Mouse (Mus musculus) heart, embryonic 15.5 days (tissue): Measurements from ENCODE around the gene Fyn. TPM values are rescaled to one million over a fixed set of nuclear protein-coding genes. Genes with fewer than 3 reads are reported as not detected.

Experiments
- ATAC-seq: fragments of 200-750 bp; cut with Nextera tagmentation; replicated peaks from 2 replicates; pipeline ENCODE4 v1.8.0; 2017; ENCODE audit warnings: low read depth, moderate TSS enrichment; ENCODE audit not compliant: insufficient number of reproducible peaks, insufficient read depth, low FRiP score
- H3K27ac ChIP-seq: fragments of 300-500 bp; sonication (generic); 2 replicates; pipeline ENCODE4 v1.5.1; 2015; ENCODE audit warnings: mild to moderate bottlenecking, inconsistent platforms
- H3K27me3 ChIP-seq: fragments of 300-500 bp; sonication (generic); 2 replicates; pipeline ENCODE4 v1.6.1; 2015; ENCODE audit warnings: inconsistent platforms
- H3K36me3 ChIP-seq: fragments of 300-500 bp; sonication (generic); 2 replicates; pipeline ENCODE4 v1.6.1; 2015; ENCODE audit warnings: mild to moderate bottlenecking, inconsistent platforms
- H3K4me1 ChIP-seq: fragments of 300-500 bp; sonication (generic); replicated peaks from 2 replicates; pipeline ENCODE4 v1.6.1; 2015; ENCODE audit warnings: inconsistent platforms
- H3K4me2 ChIP-seq: fragments of 300-500 bp; sonication (generic); 2 replicates; pipeline ENCODE4 v1.6.1; 2015; ENCODE audit warnings: inconsistent platforms, mild to moderate bottlenecking, moderate library complexity
- H3K4me3 ChIP-seq: fragments of 300-500 bp; sonication (generic); 2 replicates; pipeline ENCODE4 v1.5.1; 2015; ENCODE audit warnings: mild to moderate bottlenecking, inconsistent platforms
- H3K9ac ChIP-seq: fragments of 300-500 bp; sonication (generic); 2 replicates; pipeline ENCODE4 v1.6.1; 2015; ENCODE audit warnings: mild to moderate bottlenecking, inconsistent platforms
- H3K9me3 ChIP-seq: fragments of 300-500 bp; sonication (generic); replicated peaks from 2 replicates; pipeline ENCODE4 v1.6.1; 2016; ENCODE audit warnings: inconsistent platforms
- WGBS: fragments of 180-500 bp; shearing (Covaris S2); methylation state at CpG from one replicate; pipeline ENCODE4 v1.1.7; 2015; ENCODE audit warnings: mixed read lengths; 5-methylcytosine and 5-hydroxymethylcytosine counted together
- polyA plus RNA-seq: library from polyadenylated mRNA; unstranded; fragments of >200 nt; fragmentation: Nextera tagmentation; extraction: Ambion mirVana; gene quantifications from 2 replicates; pipeline ENCODE4 v1.2.1, GENCODE M21; 2015

Fyn gene
- polyA plus RNA-seq, 1 experiment from 2014 or later = 12.7 TPM

GRCm38 (mm10) chr10:39446706-39447105, 78.1 kb downstream of the Fyn start:
- Histone ChIP-seq H3K9me3 (no peaks in the 10 kb centered on the region), H3K4me2 (no peak overlapping the region), H3K36me3 (no peaks in the 10 kb centered on the region), H3K9ac (no peak overlapping the region), H3K4me1 (peaks cover 27% of the 10 kb centered on the region), H3K27me3 (no peaks in the 10 kb centered on the region), H3K4me3 (no peak overlapping the region), H3K27ac (no peak overlapping the region)
- ATAC-seq = no peak
- 89% methylated on average over 5 of the region's 5 CpGs for WGBS

GRCm38 (mm10) chr10:39449179-39449578, 80.5 kb downstream of the Fyn start:
- Histone ChIP-seq H3K27me3 (no peaks in the 10 kb centered on the region), H3K9ac (no peak overlapping the region), H3K4me3 (no peak overlapping the region), H3K9me3 (no peaks in the 10 kb centered on the region), H3K27ac (no peak overlapping the region), H3K4me1 (peaks cover 34% of the 10 kb centered on the region), H3K36me3 (no peaks in the 10 kb centered on the region), H3K4me2 (no peak overlapping the region)
- 53% methylated on average over 4 of the region's 4 CpGs for WGBS
- no peak for ATAC-seq

GRCm38 (mm10) chr10:39450356-39450755, 81.7 kb downstream of the Fyn start:
- Histone ChIP-seq H3K27me3 (no peaks in the 10 kb centered on the region), H3K4me3 (no peak overlapping the region), H3K4me1 (peaks cover 35% of the 10 kb centered on the region), H3K27ac (peak overlapping the region; percentile 77), H3K4me2 (0 out of 2 replicates have a peak overlapping the region, but pooled peaks have one; percentile 2), H3K36me3 (no peaks in the 10 kb centered on the region), H3K9ac (no peak overlapping the region), H3K9me3 (no peaks in the 10 kb centered on the region)
- ATAC-seq = no peak
- WGBS = 60% methylated on average over 8 of the region's 8 CpGs

DNA sequence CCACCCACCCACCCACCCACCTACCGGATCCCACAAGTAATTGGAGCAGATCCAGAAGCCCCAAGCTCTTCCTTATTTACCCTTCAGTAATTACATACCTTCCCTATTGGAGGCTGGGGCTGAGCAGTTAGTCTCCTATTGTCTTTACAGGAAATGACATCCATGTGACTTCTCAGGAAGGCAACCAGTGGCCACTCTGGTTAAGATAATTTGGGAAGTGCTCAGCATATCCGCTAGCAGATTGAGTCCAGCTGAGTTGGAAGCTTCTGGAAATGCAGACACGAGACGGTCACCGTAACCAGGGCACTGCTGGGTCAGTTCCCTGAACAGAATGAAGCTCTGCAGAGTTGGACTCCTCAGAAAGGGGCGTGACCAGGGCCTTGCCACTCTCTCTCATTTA, 82.4 kb downstream of the Fyn start:
- 52% methylated on average over 6 of the region's 6 CpGs for WGBS

DNA sequence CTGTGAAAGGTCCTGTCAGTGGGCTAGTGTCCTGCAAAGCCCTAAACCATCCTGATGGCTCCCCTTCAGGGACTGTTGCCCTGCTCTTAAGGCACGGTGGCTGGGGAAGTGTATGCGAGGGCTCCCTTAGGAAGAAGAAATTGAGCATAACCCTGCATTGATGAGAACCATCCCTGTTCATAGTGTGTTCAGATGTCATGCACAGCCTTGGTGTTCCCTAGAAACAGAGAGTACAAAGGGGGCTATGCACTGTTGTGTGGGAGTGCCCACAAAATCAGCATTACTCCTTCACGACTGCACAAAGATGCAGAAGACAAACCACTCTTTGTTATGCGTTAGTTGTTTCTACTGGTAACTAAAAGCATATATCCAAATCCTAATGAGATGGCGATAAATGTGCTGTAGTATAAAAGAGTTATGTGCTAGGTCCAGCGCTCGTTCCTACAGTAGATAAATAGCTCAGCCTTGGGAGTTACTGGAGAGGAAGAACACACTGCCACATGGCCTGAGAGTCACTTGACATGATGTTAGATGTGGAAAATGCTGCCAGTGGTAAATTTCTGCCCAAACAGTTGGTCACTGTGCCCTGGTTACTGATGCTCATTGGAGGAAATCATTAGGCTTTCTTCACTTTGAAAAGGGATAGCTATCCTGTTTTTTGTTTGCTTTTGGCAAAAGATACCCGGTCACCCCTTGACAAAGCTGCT, 83.4 kb downstream of the Fyn start:
- no peak for ATAC-seq
- Histone ChIP-seq H3K4me2 (no peak overlapping the region), H3K9ac (no peak overlapping the region), H3K27ac (no peak overlapping the region), H3K4me3 (no peak overlapping the region), H3K9me3 (no peaks in the 10 kb centered on the region), H3K27me3 (no peaks in the 10 kb centered on the region), H3K4me1 (peaks cover 39% of the 10 kb centered on the region), H3K36me3 (no peaks in the 10 kb centered on the region)
- WGBS = 79% methylated on average over 8 of the region's 8 CpGs

More for the DNA sequence above, 82.4 kb downstream of the Fyn start:
- Histone ChIP-seq H3K36me3 (no peaks in the 10 kb centered on the region), H3K27me3 (no peaks in the 10 kb centered on the region), H3K9ac (no peak overlapping the region), H3K4me3 (no peak overlapping the region), H3K4me2 (no peak overlapping the region), H3K4me1 (peaks cover 38% of the 10 kb centered on the region), H3K27ac (peak overlapping the region; percentile 62), H3K9me3 (no peaks in the 10 kb centered on the region)
- peak; percentile 33 for ATAC-seq

DNA sequence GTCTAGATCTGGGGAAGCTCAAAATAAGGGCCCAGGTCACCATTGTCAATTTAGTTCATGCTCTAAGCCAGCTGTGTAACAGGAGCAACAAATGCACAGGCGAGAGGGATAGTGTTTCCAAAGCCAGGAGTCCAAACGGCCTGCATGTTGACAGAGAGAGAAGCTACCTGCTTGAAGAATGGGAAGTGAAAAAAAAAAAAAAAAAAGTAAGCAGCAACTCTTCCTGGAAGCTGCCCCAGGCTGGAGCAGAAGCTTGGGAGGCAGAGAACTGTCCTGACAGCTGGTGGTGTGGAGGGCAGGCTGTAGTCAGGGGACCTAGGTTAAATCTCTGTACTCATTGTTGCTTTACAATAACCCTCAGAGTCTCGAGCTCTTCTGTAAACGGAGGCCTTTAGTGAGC, 86.7 kb downstream of the Fyn start:
- H3K27ac ChIP-seq = no peak overlapping the region
- 69% methylated on average over 4 of the region's 4 CpGs for WGBS
- no peaks in the 10 kb centered on the region for H3K27me3 ChIP-seq
- H3K9ac ChIP-seq = no peak overlapping the region
- H3K4me1 ChIP-seq = peaks cover 51% of the 10 kb centered on the region
- no peak for ATAC-seq
- no peaks in the 10 kb centered on the region for H3K36me3 ChIP-seq
- H3K9me3 ChIP-seq = no peaks in the 10 kb centered on the region
- no peak overlapping the region for H3K4me3 ChIP-seq
- no peak overlapping the region for H3K4me2 ChIP-seq

DNA sequence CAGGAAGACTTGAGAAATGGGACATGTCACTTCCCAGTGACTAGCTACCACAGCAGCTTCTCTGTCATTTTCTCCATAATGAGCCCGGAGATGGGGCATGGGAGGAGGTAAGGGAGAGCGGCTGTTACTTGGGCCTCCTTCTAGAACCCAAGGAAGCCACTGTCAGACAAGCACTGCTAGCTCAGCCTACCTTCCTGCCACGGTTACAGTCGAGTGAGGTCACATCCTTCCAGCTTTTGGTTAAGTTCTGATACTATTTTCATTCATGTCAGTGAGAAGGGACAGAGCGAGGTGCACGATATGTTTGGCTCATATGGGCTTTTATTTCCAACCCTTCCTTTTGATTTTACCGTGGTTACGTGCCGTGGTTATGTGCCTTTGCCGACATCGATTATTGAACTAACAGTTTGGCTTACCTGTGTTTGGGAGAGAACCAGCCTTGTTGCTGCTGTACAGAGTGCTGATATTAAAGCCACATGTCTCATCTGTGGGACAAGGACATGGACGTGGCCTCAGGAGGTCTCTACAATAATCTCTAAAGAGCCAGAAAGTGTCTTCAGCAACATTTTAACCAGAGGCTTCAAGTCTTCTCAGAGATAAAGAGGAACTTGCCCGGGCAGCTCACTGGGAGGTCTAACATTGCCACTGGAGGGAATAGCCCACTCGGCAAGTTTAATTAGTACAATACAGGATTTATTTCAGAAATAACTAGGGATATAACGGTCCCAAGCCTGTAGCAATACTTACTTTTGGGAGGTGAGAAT, 87.4 kb downstream of the Fyn start:
- Histone ChIP-seq H3K27ac (no peak overlapping the region), H3K36me3 (no peaks in the 10 kb centered on the region), H3K4me1 (peaks cover 47% of the 10 kb centered on the region), H3K4me2 (no peak overlapping the region), H3K27me3 (no peaks in the 10 kb centered on the region), H3K4me3 (no peak overlapping the region), H3K9me3 (no peaks in the 10 kb centered on the region), H3K9ac (no peak overlapping the region)
- WGBS = 75% methylated on average over 15 of the region's 15 CpGs
- no peak for ATAC-seq

DNA sequence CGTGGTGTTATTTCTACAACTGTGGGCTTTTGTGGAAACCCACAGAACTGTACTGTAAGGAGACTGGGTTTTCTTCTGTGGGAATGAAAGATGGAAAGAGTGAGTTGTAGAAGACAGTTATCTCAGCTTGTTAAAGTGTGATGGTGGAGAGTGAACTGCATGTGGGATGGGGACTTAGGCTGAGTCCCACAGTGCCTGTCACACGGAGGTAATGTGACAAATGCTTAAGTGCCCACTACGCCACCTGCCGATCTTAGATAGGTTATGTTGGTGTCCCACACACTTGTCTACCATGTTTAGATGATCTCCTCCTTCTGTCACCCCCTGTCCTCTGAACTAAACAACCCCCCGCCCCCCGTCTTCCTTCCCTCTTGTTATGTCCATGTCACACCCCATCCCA, 88.1 kb downstream of the Fyn start:
- WGBS = 88% methylated on average over 6 of the region's 6 CpGs
- Histone ChIP-seq H3K4me3 (no peak overlapping the region), H3K36me3 (no peaks in the 10 kb centered on the region), H3K27me3 (no peaks in the 10 kb centered on the region), H3K9me3 (no peaks in the 10 kb centered on the region), H3K4me2 (no peak overlapping the region), H3K4me1 (peaks cover 44% of the 10 kb centered on the region), H3K27ac (no peak overlapping the region), H3K9ac (no peak overlapping the region)
- ATAC-seq = no peak

DNA sequence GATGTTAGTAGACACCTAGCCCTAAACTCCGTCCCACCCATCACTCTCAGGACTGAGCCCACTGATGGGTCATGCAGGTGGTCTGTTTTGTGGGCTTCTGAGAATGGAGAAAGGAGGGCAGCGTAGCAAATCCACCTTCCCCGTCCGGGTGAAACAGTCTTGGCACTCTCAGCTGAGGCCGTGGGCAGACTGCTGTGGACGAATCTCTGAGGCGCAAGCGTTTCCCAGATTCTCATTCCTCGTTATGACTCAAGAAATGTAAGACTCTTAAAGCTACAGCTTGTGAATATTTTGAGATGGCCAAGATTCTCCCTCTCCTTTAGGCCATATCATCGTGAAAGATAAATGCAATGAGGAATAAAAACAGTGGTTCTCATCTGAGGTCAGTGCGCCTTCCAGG, 88.6 kb downstream of the Fyn start:
- 77% methylated on average over 11 of the region's 11 CpGs for WGBS
- Histone ChIP-seq H3K36me3 (no peaks in the 10 kb centered on the region), H3K27ac (no peak overlapping the region), H3K9ac (no peak overlapping the region), H3K4me3 (no peak overlapping the region), H3K4me2 (no peak overlapping the region), H3K27me3 (no peaks in the 10 kb centered on the region), H3K9me3 (no peaks in the 10 kb centered on the region), H3K4me1 (peaks cover 44% of the 10 kb centered on the region)
- ATAC-seq = no peak

- Histone ChIP-seq H3K4me3 (no peak overlapping the region), H3K27ac (0 out of 2 replicates have a peak overlapping the region, but pooled peaks have one; percentile 7), H3K36me3 (no peaks in the 10 kb centered on the region), H3K27me3 (no peaks in the 10 kb centered on the region), H3K4me1 (peaks cover 43% of the 10 kb centered on the region), H3K9me3 (no peaks in the 10 kb centered on the region), H3K4me2 (no peak overlapping the region; the same call in 1 of the 2 replicates), H3K9ac (no peak overlapping the region)
- peak; percentile 64 for ATAC-seq
- 38% methylated on average over 13 of the region's 13 CpGs for WGBS
These were observed 90.4 kb downstream of the Fyn start for GRCm38 (mm10) chr10:39458766-39459699.

- ATAC-seq = no peak
- Histone ChIP-seq H3K4me1 (peaks cover 40% of the 10 kb centered on the region), H3K9me3 (no peaks in the 10 kb centered on the region), H3K27ac (no peak overlapping the region), H3K36me3 (no peaks in the 10 kb centered on the region), H3K4me2 (no peak overlapping the region), H3K27me3 (no peaks in the 10 kb centered on the region), H3K4me3 (no peak overlapping the region), H3K9ac (no peak overlapping the region)
- 65% methylated on average over 2 of the region's 2 CpGs for WGBS
These were observed 92.0 kb downstream of the Fyn start for GRCm38 (mm10) chr10:39460621-39461020.
